Mouse (Mus musculus): Measurements from ENCODE around the gene Ndufs4. TPM values are rescaled to one million over a fixed set of nuclear protein-coding genes. Genes with fewer than 3 reads are reported as not detected.

The Ndufs4 gene
- 329 and 341 TPM in 2 replicates for polyA plus RNA-seq (2015; fragmentation: Nextera tagmentation; extraction: Ambion mirVana)

- Histone ChIP-seq H3K9me3 (no peaks in the 10 kb centered on the region), H3K9ac (replicated peaks) (peak within 1 kb of the TSS; percentile 68), H3K4me2 (replicated peaks) (peak within 1 kb of the TSS; percentile 60), H3K4me3 (peak within 1 kb of the TSS; percentile 59), H3K4me1 (peaks cover 14% of the 10 kb centered on the region), H3K36me3 (0 out of 2 replicates have a peak, but pooled peaks cover 2% of the 10 kb centered on the region), H3K27ac (replicated peaks) (peak within 1 kb of the TSS; percentile 76), H3K27me3 (no peaks in the 10 kb centered on the region)
- peak; percentile 24; the same call in 1 of the 2 replicates for ATAC-seq (replicated peaks)
- WGBS: 47% methylated on average over 13 of the region's 13 CpGs
These were observed at the start of gene Ndufs4 for GRCm38 (mm10) chr13:114388211-114388965. TSS of gene Ndufs4 (minus strand) at chr13:114388258.

DNA sequence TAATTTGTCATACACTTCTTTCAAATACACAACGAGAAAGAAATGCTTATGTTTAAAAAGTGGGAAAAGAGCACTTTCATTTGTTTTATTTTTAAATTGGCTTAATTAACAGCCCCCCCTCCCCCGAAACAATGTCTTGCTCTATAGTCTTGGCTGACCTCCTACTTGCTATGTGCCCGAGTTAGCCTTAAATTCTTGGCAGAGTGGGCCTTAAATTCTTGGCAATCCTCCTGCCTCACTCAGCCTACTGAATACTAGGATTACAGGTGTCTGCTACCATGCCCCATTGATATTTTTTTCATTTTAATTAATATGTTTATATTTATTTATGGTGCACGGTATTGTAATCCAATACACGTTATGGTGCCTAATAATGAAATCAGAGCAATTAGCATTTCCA is 44.4 kb upstream of the Ndufs4 start:
- Histone ChIP-seq H3K4me3 (no peak overlapping the region), H3K9ac (replicated peaks) (no peak overlapping the region), H3K4me2 (replicated peaks) (no peak overlapping the region), H3K4me1 (no peaks in the 10 kb centered on the region), H3K27me3 (no peaks in the 10 kb centered on the region), H3K27ac (replicated peaks) (no peak overlapping the region), H3K36me3 (no peaks in the 10 kb centered on the region), H3K9me3 (no peaks in the 10 kb centered on the region)
- 49% methylated on average over 5 of the region's 5 CpGs for WGBS
- no peak for ATAC-seq (replicated peaks)

GRCm38 (mm10) chr13:114425230-114425629 is 37.2 kb upstream of the Ndufs4 start:
- ATAC-seq (replicated peaks): no peak
- Histone ChIP-seq H3K4me3 (no peak overlapping the region), H3K27ac (replicated peaks) (no peak overlapping the region), H3K4me1 (no peaks in the 10 kb centered on the region), H3K9me3 (no peaks in the 10 kb centered on the region), H3K36me3 (no peaks in the 10 kb centered on the region), H3K9ac (replicated peaks) (no peak overlapping the region), H3K27me3 (no peaks in the 10 kb centered on the region), H3K4me2 (replicated peaks) (no peak overlapping the region)
- 90% methylated on average over 5 of the region's 5 CpGs for WGBS

- no peak for ATAC-seq (replicated peaks)
- Histone ChIP-seq H3K4me2 (replicated peaks) (no peak overlapping the region), H3K27me3 (no peaks in the 10 kb centered on the region), H3K4me1 (no peaks in the 10 kb centered on the region), H3K27ac (replicated peaks) (no peak overlapping the region), H3K4me3 (no peak overlapping the region), H3K9ac (replicated peaks) (no peak overlapping the region), H3K36me3 (no peaks in the 10 kb centered on the region), H3K9me3 (no peaks in the 10 kb centered on the region)
- 90% methylated on average over 8 of the region's 8 CpGs for WGBS
These were observed 32.2 kb upstream of the Ndufs4 start for GRCm38 (mm10) chr13:114420235-114420634.

- Histone ChIP-seq H3K4me2 (replicated peaks) (no peak overlapping the region), H3K36me3 (no peaks in the 10 kb centered on the region), H3K27me3 (no peaks in the 10 kb centered on the region), H3K9ac (replicated peaks) (no peak overlapping the region), H3K4me1 (no peaks in the 10 kb centered on the region), H3K4me3 (no peak overlapping the region), H3K9me3 (no peaks in the 10 kb centered on the region), H3K27ac (replicated peaks) (no peak overlapping the region)
- ATAC-seq (replicated peaks): no peak
- 92% methylated on average over 3 of the region's 3 CpGs for WGBS
These were observed 31.3 kb upstream of the Ndufs4 start for GRCm38 (mm10) chr13:114419364-114419763.

GRCm38 (mm10) chr13:114412326-114412725 is 24.3 kb upstream of the Ndufs4 start:
- no peaks in the 10 kb centered on the region for H3K4me1 ChIP-seq
- no peak overlapping the region for H3K4me2 ChIP-seq (replicated peaks)
- no peaks in the 10 kb centered on the region for H3K36me3 ChIP-seq
- H3K27me3 ChIP-seq: no peaks in the 10 kb centered on the region
- H3K9ac ChIP-seq (replicated peaks): no peak overlapping the region
- H3K4me3 ChIP-seq: no peak overlapping the region
- no peak for ATAC-seq (replicated peaks)
- no peak overlapping the region for H3K27ac ChIP-seq (replicated peaks)
- no peaks in the 10 kb centered on the region for H3K9me3 ChIP-seq

GRCm38 (mm10) chr13:114406866-114407265 is 18.8 kb upstream of the Ndufs4 start:
- no peak overlapping the region for H3K4me2 ChIP-seq (replicated peaks)
- no peak for ATAC-seq (replicated peaks)
- WGBS: 2% methylated on average over 5 of the region's 5 CpGs

DNA sequence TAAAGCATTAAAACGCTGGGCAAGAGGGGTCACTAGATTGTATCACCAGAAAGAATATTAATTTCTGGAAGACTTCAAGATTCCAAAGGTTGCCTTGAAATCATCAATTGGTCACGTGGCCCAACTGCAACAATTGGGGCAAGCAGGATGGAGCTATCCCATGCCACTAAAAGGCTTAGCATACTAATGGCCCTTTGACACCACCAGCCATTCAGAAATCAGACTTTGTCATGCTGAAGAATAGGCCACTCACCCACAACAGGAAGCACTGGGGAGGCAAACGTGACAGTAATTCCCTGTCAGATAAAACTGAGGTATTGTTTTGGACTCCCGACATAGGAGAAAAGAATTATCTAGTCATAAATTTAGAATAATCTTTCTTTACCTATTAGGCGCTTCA is 18.4 kb upstream of the Ndufs4 start:
- Histone ChIP-seq H3K4me2 (replicated peaks) (no peak overlapping the region), H3K27ac (replicated peaks) (no peak overlapping the region), H3K9ac (replicated peaks) (no peak overlapping the region), H3K4me3 (no peak overlapping the region), H3K36me3 (no peaks in the 10 kb centered on the region), H3K9me3 (no peaks in the 10 kb centered on the region), H3K4me1 (no peaks in the 10 kb centered on the region), H3K27me3 (no peaks in the 10 kb centered on the region)
- 6% methylated on average over 5 of the region's 5 CpGs for WGBS
- no peak for ATAC-seq (replicated peaks)

More at GRCm38 (mm10) chr13:114406866-114407265, 18.8 kb upstream of the Ndufs4 start:
- Histone ChIP-seq H3K27me3 (no peaks in the 10 kb centered on the region), H3K4me3 (no peak overlapping the region), H3K9ac (replicated peaks) (no peak overlapping the region), H3K36me3 (no peaks in the 10 kb centered on the region), H3K4me1 (no peaks in the 10 kb centered on the region), H3K27ac (replicated peaks) (no peak overlapping the region), H3K9me3 (no peaks in the 10 kb centered on the region)

- H3K36me3 ChIP-seq: no peaks in the 10 kb centered on the region
- H3K9me3 ChIP-seq: no peaks in the 10 kb centered on the region
- H3K27me3 ChIP-seq: no peaks in the 10 kb centered on the region
- no peak overlapping the region for H3K9ac ChIP-seq (replicated peaks)
- 74% methylated on average over 9 of the region's 9 CpGs for WGBS
- H3K27ac ChIP-seq (replicated peaks): no peak overlapping the region
- H3K4me2 ChIP-seq (replicated peaks): no peak overlapping the region
- no peaks in the 10 kb centered on the region for H3K4me1 ChIP-seq
- H3K4me3 ChIP-seq: no peak overlapping the region
- no peak for ATAC-seq (replicated peaks)
These were observed 17.1 kb upstream of the Ndufs4 start for GRCm38 (mm10) chr13:114405100-114405715.

DNA sequence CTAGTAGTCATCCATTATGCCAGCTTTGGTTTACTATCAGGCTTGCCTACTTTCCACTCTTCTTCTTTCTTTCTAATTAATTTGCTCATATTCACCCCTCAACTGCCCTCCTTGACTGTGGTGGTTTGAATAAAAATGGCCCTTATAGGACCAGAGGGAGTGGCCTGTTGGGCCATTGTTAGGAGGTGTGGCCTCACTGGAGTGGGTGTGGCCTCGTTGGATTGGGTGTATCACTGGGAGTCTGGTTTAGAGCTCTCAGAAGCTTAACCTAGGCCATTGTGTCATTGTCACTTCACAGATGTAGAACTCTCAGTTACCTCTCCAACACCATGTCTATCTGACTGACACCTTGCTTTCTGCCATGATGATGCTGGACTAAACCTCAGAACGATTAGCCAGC is 10.8 kb upstream of the Ndufs4 start:
- no peak overlapping the region for H3K4me3 ChIP-seq
- no peak overlapping the region for H3K9ac ChIP-seq (replicated peaks)
- H3K4me2 ChIP-seq (replicated peaks): no peak overlapping the region
- no peak overlapping the region for H3K27ac ChIP-seq (replicated peaks)
- no peaks in the 10 kb centered on the region for H3K4me1 ChIP-seq
- 78% methylated on average over 2 of the region's 2 CpGs for WGBS
- no peak for ATAC-seq (replicated peaks)
- H3K36me3 ChIP-seq: no peaks in the 10 kb centered on the region
- H3K9me3 ChIP-seq: no peaks in the 10 kb centered on the region
- H3K27me3 ChIP-seq: no peaks in the 10 kb centered on the region

DNA sequence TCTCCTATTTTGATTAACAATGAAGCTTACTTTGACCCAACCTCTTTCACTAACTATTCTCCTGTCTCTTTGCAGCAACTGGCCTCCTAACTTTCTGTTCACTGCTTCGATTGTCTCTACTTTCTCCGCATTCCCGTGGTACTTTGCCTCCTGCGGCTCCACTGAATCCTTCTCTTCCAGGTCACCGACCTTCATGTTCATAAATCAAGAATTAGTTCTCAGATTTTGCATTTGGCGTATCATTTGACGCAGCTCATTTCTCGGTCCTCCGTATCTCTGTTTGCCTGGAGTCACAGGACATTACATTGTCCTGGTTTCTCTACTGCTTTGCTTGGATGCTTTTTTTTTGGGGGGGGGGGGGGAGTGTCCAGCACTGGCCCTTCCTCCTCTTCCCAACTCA is 9.2 kb upstream of the Ndufs4 start:
- Histone ChIP-seq H3K27ac (replicated peaks) (no peak overlapping the region), H3K9ac (replicated peaks) (no peak overlapping the region), H3K4me3 (no peak overlapping the region), H3K9me3 (no peaks in the 10 kb centered on the region), H3K4me2 (replicated peaks) (no peak overlapping the region), H3K36me3 (no peaks in the 10 kb centered on the region), H3K27me3 (no peaks in the 10 kb centered on the region), H3K4me1 (no peaks in the 10 kb centered on the region)
- WGBS: 49% methylated on average over 9 of the region's 9 CpGs
- ATAC-seq (replicated peaks): no peak

GRCm38 (mm10) chr13:114396863-114397262 is 8.8 kb upstream of the Ndufs4 start:
- ATAC-seq (replicated peaks): no peak

More at GRCm38 (mm10) chr13:114396863-114397262, 8.8 kb upstream of the Ndufs4 start:
- Histone ChIP-seq H3K4me1 (no peaks in the 10 kb centered on the region), H3K9me3 (no peaks in the 10 kb centered on the region), H3K4me3 (no peak overlapping the region), H3K27me3 (no peaks in the 10 kb centered on the region), H3K9ac (replicated peaks) (no peak overlapping the region), H3K36me3 (no peaks in the 10 kb centered on the region), H3K27ac (replicated peaks) (no peak overlapping the region), H3K4me2 (replicated peaks) (no peak overlapping the region)
- WGBS: 26% methylated on average over 10 of the region's 10 CpGs
